Mouse (Mus musculus) liver, adult 10 weeks (tissue): ENCODE results near the gene Cyp4f17. TPM values are rescaled to one million over a fixed set of nuclear protein-coding genes. Genes with fewer than 3 reads are reported as not detected.

Experiments used
- polyA plus RNA-seq: library from polyadenylated mRNA; stranded (reverse); fragments of 350-450 nt; fragmentation: Illumina TruSeq; extraction: RNeasy Lipid Tissue Mini Kit (QIAGEN cat#74804); gene quantifications from one replicate; pipeline ENCODE4 v1.2.3, GENCODE M21; 2014; ENCODE audit warnings: low read depth, low replicate concordance

Gene Cyp4f17
- polyA plus RNA-seq = 3.8 TPM

DNA sequence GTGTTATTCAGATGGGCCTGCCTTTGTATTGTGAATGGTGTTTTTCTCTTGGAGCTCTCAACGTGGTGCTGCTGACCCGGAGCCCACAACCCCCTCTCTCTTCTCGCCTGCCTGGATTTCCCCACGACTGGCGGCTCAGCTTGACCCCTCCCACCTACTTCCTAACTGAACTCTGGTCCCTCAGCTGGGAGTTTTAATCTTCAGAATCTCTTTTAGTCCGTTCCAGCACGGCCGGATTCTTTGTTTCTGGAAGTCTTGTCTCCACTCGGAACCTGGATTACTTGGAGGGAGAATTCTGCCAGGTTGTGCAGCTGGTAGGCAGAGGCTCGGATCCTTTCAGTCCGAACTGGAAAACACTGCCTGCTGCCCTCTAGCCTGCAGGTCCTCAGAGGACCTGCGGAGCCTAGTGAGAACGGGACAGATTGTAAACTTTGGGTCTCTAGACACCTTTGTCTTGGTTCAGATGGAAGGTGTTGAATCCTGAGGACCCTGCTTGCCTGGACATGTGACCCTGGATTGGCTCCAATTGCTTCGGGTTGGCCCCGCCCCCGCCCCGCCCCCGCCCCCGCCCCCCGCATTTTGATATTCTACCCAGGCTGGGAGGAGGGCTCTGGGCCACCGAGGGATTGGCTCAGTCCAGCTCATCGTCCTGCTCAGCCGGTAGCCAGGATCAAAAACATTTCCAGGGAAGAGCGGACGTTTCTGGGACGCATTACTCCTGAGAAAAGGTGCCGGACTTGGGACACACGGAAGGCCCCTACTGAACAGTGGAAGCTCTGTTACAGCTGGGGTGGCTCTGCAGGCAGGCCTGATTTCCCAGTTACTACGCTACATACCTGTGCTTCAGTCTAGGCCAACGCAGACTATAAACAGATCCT is at the start of gene Cyp4f17:
TSS of gene Cyp4f17 (plus strand) at position 200 of the 878 bp plus-strand sequence.

DNA sequence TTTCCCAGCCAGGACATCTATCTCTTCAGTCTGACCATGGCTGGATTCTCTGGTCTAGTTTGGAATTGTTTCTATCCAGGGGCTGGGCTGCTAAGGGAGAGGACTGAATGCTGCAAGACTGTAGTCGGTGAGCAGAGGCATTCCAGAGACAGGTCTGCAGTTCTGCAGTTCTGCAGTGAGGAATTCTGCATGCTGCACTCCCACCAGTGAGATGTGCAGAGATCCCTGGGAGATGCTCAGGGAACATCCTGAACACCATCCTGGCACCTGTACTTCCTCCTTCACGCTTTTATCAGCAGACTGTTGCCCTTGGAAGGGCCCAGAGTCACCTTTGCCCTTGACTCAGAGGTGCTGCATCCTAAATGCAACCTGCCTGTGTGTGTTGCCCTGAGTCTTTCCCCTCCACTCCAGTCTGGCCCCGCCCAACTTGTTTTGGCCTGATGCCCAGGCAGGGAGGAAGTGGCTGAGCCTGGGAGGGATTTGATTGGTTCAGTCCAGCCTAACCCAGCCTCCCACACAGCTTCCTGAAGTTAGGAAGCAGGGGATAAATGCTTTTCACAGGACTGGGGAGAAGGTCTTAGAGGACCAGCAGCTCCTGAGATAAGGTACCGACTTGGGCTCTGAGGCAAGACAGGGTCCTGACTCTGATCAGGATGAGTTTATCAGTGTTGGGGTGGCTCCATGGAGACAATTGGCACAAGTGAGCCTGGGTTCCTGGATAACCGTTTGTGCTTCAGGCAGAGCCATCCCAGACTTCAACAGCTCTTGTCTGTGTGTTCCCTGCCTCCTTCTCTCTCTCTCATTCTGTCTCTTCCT is 30.4 kb downstream of the Cyp4f17 start, which contains the start of gene Cyp4f16:
TSS of gene Cyp4f16 (plus strand) at position 508 of the 816 bp plus-strand sequence.

Other genes starting within 250 kb of the Cyp4f17 start
- gene Brd4, start 221.3 kb upstream of the Cyp4f17 start, polyA plus RNA-seq = 14.7 TPM
- 30.3 TPM for gene Akap8, start 184.8 kb upstream of the Cyp4f17 start, polyA plus RNA-seq
- gene Akap8l, start 155.4 kb upstream of the Cyp4f17 start, polyA plus RNA-seq = 20.1 TPM
- gene Wiz, start 116.6 kb upstream of the Cyp4f17 start, polyA plus RNA-seq = 1.0 TPM
- 0.16 TPM for gene Rasal3, start 102.5 kb upstream of the Cyp4f17 start, polyA plus RNA-seq
- 21.3 TPM for gene Pglyrp2, start 81.9 kb upstream of the Cyp4f17 start, polyA plus RNA-seq
- gene Cyp4f39, start 53.3 kb upstream of the Cyp4f17 start, polyA plus RNA-seq = not detected
- gene Cyp4f16, start 30.5 kb downstream of the Cyp4f17 start, polyA plus RNA-seq = 2.3 TPM
- not detected for gene Cyp4f37, start 115.3 kb downstream of the Cyp4f17 start, polyA plus RNA-seq
- gene Cyp4f40, start 152.8 kb downstream of the Cyp4f17 start, polyA plus RNA-seq = not detected
- gene Cyp4f15, start 179.6 kb downstream of the Cyp4f17 start, polyA plus RNA-seq = 50.1 TPM